Mouse (Mus musculus): ENCODE results near the gene Gm9736.
"Not testable (repeated sequence)": the region's sequence is repeated elsewhere in the genome, so short reads cannot be mapped to it uniquely, and the experiment has no call there.

Gm9736 gene

DNA sequence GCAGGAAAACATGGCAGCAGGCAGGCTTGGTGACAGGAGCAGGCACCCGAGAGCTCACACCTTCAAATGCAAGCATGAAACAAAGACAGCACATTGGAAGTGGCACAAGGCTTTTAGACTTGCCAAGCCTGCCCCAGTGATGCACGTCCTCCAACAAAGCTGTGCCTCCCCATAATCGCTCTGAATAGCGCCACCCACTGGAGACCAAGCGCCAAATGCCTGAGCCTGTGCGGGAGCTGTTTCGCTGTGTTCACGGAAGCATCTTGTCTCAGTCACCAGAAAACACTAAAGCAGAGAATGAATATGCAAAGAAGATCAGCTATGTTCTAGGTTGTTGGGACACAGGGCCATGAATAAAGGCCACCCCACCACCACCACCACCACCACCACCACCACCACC lies 26.3 kb downstream of the Gm9736 start:
- no peak for DNase-seq

DNA sequence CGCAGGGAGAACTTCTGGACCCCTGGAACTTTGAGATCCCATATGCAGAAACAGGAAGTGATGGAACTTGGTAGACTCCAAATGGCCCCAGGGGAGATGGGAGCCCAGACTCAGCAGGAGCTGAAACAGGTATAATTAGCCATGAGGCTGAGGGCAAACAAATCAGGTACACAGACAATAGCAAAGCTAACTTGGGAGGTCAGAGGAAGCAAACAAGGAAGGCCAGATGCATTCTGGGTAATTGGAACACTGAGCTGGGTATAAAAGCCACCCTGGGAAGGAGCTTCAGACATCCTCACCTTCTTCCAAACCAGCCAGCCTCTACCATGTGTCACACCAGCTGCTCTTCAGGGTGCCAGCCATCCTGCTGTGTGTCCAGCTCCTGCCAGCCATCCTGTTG lies 30.9 kb downstream of the Gm9736 start, which contains the start of gene Krtap12-1:
Krtap12-1 (plus strand) TSS at position 301 of the 400 bp plus-strand sequence.
- DNase-seq = not testable (repeated sequence)

DNA sequence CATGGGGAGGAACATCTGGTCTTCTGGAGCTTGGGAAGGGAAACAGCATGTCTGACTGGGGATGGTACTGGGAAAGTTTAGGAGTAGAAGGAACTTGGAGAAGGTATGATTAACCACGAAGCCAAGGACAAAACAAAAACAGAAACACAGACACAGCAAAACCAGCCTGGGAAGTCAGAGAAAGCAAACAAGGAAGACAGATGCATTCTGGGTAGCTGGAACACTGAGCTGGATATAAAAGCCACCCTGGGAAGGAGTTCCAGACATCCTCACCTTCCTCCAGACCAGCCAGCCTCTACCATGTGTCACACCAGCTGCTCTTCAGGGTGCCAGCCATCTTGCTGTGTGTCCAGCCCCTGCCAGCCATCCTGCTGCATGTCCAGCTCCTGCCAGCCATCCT lies 35.6 kb downstream of the Gm9736 start, which contains the start of gene Gm10142:
Gm10142 (plus strand) TSS at position 301 of the 400 bp plus-strand sequence.
- DNase-seq = no peak

DNA sequence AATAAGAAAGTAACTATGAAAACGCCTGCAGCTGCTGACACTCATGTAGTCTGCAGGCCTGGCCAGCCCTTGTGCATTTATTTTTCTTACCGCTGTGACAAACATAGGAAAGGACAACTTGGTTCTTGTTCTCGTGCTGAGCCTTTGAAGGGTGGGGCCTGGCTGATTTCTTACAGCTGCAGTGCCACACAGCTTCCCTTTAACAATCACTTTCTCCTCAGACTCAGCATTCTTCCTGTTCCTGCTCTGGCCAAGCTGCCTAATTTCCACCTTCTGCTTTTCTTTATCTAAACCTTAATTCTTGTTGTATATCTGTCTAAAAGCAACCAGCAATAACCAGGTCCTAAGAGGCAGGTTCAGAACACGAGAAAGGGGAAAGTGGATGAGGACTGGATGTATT lies 37.4 kb downstream of the Gm9736 start:
- no peak for DNase-seq

DNA sequence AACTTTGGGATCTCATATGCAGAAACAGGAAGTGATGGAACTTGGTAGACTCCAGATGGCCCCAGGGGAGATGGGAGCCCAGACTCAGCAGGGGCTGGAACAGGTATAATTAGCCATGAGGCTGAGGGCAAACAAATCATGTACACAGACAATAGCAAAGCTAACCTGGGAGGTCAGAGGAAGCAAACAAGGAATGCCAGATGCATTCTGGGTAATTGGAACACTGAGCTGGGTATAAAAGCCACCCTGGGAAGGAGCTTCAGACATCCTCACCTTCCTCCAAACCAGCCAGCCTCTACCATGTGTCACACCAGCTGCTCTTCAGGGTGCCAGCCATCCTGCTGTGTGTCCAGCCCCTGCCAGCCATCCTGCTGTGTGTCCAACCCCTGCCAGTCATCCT lies 40.0 kb downstream of the Gm9736 start, which contains the start of gene Gm10024:
Gm10024 (plus strand) TSS at position 301 of the 400 bp plus-strand sequence.
- not testable (repeated sequence) for DNase-seq

DNA sequence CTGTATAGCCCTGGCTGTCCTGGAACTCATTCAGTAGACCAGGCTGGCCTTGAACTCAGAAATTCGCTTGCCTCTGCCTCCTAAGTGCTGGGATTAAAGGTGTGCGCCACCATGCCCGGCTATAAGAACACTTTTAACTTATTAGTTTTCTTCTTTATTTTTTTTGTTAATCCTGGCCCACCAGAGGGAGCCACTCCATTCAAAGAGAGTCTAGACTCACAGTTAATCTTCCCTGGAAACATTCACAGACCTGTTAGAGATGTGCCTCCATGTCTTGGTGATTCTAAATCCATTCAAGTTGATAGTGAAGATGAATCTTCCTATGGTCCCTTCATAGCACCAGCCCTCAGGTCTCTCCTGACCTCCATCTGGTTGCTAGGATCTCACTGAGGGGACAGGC lies 41.3 kb downstream of the Gm9736 start:
- no peak for DNase-seq

DNA sequence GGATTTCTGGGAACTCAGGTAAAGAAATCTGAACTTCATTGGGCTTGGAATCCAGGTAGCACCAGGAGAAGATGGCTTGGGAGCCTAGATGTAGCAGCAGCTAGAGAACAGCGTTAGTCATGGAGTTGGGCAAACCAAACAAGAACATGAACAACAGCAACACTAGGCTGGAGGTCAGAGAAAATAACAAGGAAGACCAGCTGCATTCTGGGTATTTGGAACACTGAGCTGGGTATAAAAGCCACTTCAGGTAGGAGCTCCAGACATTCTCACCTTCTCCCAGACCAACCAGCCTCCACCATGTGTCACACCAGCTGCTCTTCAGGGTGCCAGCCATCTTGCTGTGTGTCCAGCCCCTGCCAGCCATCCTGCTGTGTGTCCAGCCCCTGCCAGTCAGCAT lies 44.8 kb downstream of the Gm9736 start, which contains the start of gene Gm10272:
Gm10272 (plus strand) TSS at position 301 of the 400 bp plus-strand sequence.
- no peak for DNase-seq

Data from thymus, postnatal 14 days (tissue).